Mouse (Mus musculus): ENCODE data around the gene Zfp524. TPM values are rescaled to one million over a fixed set of nuclear protein-coding genes. Genes with fewer than 3 reads are reported as not detected.

Zfp524 gene
- polyA plus RNA-seq, 1 experiment from 2014 or later: 9.3 TPM

DNA sequence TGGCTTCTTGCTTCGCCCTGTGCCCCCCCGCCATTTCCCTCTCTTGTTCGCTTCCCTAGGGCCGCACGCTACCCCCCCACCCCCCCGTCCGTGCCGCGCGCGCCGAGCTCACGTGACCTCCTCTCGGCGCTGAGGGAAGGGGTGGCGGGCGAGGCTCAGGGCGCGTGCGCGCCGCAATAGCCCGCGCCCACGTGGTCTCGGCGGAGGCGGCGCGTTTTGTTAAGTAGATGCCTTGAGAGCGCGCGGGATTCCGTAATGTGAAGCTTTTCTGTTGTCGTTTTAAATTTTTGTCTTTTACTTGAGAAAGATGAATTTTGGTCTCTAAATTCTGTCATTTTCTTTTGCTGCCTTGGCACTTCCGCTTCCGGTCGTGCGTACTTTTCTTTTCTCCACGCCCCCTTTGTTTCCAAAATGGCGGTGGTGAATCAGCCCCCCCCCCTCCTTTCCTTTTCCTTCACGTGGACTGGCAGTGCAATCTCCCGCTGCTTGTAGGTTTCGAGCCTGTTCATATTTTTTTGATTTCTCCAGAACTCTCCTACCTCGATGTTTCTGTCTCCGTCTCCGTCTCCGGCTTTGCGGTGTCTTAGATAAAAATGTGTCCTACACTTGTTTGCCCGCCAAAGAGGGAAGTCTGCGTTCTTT, 48.3 kb downstream of the Zfp524 start:
- ATAC-seq (ENCODE audit: insufficient number of reproducible peaks, insufficient read depth, low FRiP score, low TSS enrichment): peak; percentile 2; the same call in 1 of the 2 replicates
- Histone ChIP-seq H3K27ac (peak overlapping the region; percentile 99), H3K4me2 (replicated peaks) (peak overlapping the region; percentile 77), H3K27me3 (peaks cover 6% of the 10 kb centered on the region), H3K9ac (peak overlapping the region; percentile 83), H3K9me3 (no peaks in the 10 kb centered on the region), H3K4me3 (peak overlapping the region; percentile 77), H3K4me1 (peaks cover 35% of the 10 kb centered on the region), H3K36me3 (peaks cover 13% of the 10 kb centered on the region)
- under 1% methylated on average over 48 of the region's 51 CpGs for WGBS

DNA sequence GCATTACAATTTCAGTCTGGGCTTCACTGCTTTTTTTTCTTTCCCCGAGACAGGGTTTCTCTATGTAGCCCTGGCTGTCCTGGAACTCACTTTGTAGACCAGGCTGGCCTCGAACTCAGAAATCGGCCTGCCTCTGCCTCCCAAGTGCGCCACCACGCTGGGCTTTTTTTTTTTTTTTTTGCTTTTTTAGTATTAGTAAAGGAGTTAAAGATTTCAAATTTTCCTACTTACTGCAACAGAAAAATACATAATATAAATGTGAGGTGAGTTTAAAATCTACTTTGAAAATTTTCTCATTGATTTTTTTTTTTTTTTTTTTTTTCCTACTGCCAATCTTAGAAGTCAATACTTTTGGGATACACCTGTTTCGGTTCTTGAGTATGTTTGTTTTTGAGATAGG, 50.7 kb downstream of the Zfp524 start:
- peaks cover 30% of the 10 kb centered on the region for H3K4me1 ChIP-seq
- no peak overlapping the region for H3K9ac ChIP-seq
- H3K27me3 ChIP-seq: no peaks in the 10 kb centered on the region
- H3K27ac ChIP-seq: no peak overlapping the region
- H3K9me3 ChIP-seq: no peaks in the 10 kb centered on the region
- no peak for ATAC-seq (ENCODE audit: insufficient number of reproducible peaks, insufficient read depth, low FRiP score, low TSS enrichment)
- 90% methylated on average over 6 of the region's 6 CpGs for WGBS
- peaks cover 37% of the 10 kb centered on the region for H3K36me3 ChIP-seq
- no peak overlapping the region for H3K4me2 ChIP-seq (replicated peaks)
- no peak overlapping the region for H3K4me3 ChIP-seq

Other genes starting within 250 kb of the Zfp524 start
- not detected in 2 replicates for gene Fam71e2, start 243.1 kb upstream of the Zfp524 start, polyA plus RNA-seq (2016; fragmentation: Nextera tagmentation; extraction: Ambion mirVana)
- gene Il11, start 231.6 kb upstream of the Zfp524 start, polyA plus RNA-seq (2016; fragmentation: Nextera tagmentation; extraction: Ambion mirVana): 0.10 TPM in 1 of 2 replicates, not detected in the other
- not detected in 2 replicates for gene Tmem190, start 231.5 kb upstream of the Zfp524 start, polyA plus RNA-seq (2016; fragmentation: Nextera tagmentation; extraction: Ambion mirVana)
- 5.8 and 6.2 TPM in 2 replicates for gene Tmem238, start 224.8 kb upstream of the Zfp524 start, polyA plus RNA-seq (2016; fragmentation: Nextera tagmentation; extraction: Ambion mirVana)
- gene Rpl28, start 221.5 kb upstream of the Zfp524 start, polyA plus RNA-seq (2016; fragmentation: Nextera tagmentation; extraction: Ambion mirVana): 388 and 404 TPM in 2 replicates
- 422 and 452 TPM in 2 replicates for gene Ube2s, start 201.8 kb upstream of the Zfp524 start, polyA plus RNA-seq (2016; fragmentation: Nextera tagmentation; extraction: Ambion mirVana)
- gene Shisa7, start 169.7 kb upstream of the Zfp524 start, polyA plus RNA-seq (2016; fragmentation: Nextera tagmentation; extraction: Ambion mirVana): 0.48 and 0.52 TPM in 2 replicates
- gene Isoc2b, start 144.2 kb upstream of the Zfp524 start, polyA plus RNA-seq (2016; fragmentation: Nextera tagmentation; extraction: Ambion mirVana): 4.1 and 4.4 TPM in 2 replicates
- 0.74 and 0.93 TPM in 2 replicates for gene Isoc2a, start 137.3 kb upstream of the Zfp524 start, polyA plus RNA-seq (2016; fragmentation: Nextera tagmentation; extraction: Ambion mirVana)
- not detected in 2 replicates for gene Gm36210, start 107.9 kb upstream of the Zfp524 start, polyA plus RNA-seq (2016; fragmentation: Nextera tagmentation; extraction: Ambion mirVana)
- 4.0 and 4.3 TPM in 2 replicates for gene Zfp628, start 99.2 kb upstream of the Zfp524 start, polyA plus RNA-seq (2016; fragmentation: Nextera tagmentation; extraction: Ambion mirVana)
- 5.4 and 7.7 TPM in 2 replicates for gene Nat14, start 92.4 kb upstream of the Zfp524 start, polyA plus RNA-seq (2016; fragmentation: Nextera tagmentation; extraction: Ambion mirVana)
- 1.5 and 1.6 TPM in 2 replicates for gene Ssc5d, start 88.6 kb upstream of the Zfp524 start, polyA plus RNA-seq (2016; fragmentation: Nextera tagmentation; extraction: Ambion mirVana)
- gene Sbk2, start 50.0 kb upstream of the Zfp524 start, polyA plus RNA-seq (2016; fragmentation: Nextera tagmentation; extraction: Ambion mirVana): 0.20 and 0.32 TPM in 2 replicates
- 0.06 TPM in 1 of 2 replicates, not detected in the other for gene Sbk3, start 43.2 kb upstream of the Zfp524 start, polyA plus RNA-seq (2016; fragmentation: Nextera tagmentation; extraction: Ambion mirVana)
- 43.3 and 46.7 TPM in 2 replicates for gene Zfp579, start 18.3 kb upstream of the Zfp524 start, polyA plus RNA-seq (2016; fragmentation: Nextera tagmentation; extraction: Ambion mirVana)
- 58.9 and 59.3 TPM in 2 replicates for gene Fiz1, start 282 bp downstream of the Zfp524 start, polyA plus RNA-seq (2016; fragmentation: Nextera tagmentation; extraction: Ambion mirVana)
- not detected in 2 replicates for gene Gm44973, start 1.1 kb downstream of the Zfp524 start, polyA plus RNA-seq (2016; fragmentation: Nextera tagmentation; extraction: Ambion mirVana)
- gene Zfp865, start 6.0 kb downstream of the Zfp524 start, polyA plus RNA-seq (2016; fragmentation: Nextera tagmentation; extraction: Ambion mirVana): 8.2 TPM in 2 replicates
- 35.5 and 38.4 TPM in 2 replicates for gene Ccdc106, start 6.1 kb downstream of the Zfp524 start, polyA plus RNA-seq (2016; fragmentation: Nextera tagmentation; extraction: Ambion mirVana)
- gene 4632433K11Rik, start 19.7 kb downstream of the Zfp524 start, polyA plus RNA-seq (2016; fragmentation: Nextera tagmentation; extraction: Ambion mirVana): not detected in 2 replicates
- gene Zfp784, start 24.0 kb downstream of the Zfp524 start, polyA plus RNA-seq (2016; fragmentation: Nextera tagmentation; extraction: Ambion mirVana): 5.4 and 5.7 TPM in 2 replicates
- gene Zfp580, start 37.1 kb downstream of the Zfp524 start, polyA plus RNA-seq (2016; fragmentation: Nextera tagmentation; extraction: Ambion mirVana): 36.4 and 41.8 TPM in 2 replicates
- gene U2af2, start 47.7 kb downstream of the Zfp524 start, polyA plus RNA-seq (2016; fragmentation: Nextera tagmentation; extraction: Ambion mirVana): 159 and 161 TPM in 2 replicates
- 66.0 and 67.2 TPM in 2 replicates for gene Epn1, start 65.8 kb downstream of the Zfp524 start, polyA plus RNA-seq (2016; fragmentation: Nextera tagmentation; extraction: Ambion mirVana)
- gene Rfpl4, start 102.5 kb downstream of the Zfp524 start, polyA plus RNA-seq (2016; fragmentation: Nextera tagmentation; extraction: Ambion mirVana): not detected in 2 replicates
- gene Rasl2-9, start 111.5 kb downstream of the Zfp524 start, polyA plus RNA-seq (2016; fragmentation: Nextera tagmentation; extraction: Ambion mirVana): 0.22 and 0.27 TPM in 2 replicates
- gene Vmn1r55, start 135.3 kb downstream of the Zfp524 start, polyA plus RNA-seq (2016; fragmentation: Nextera tagmentation; extraction: Ambion mirVana): not detected in 2 replicates
- not detected in 2 replicates for gene Vmn1r56, start 182.3 kb downstream of the Zfp524 start, polyA plus RNA-seq (2016; fragmentation: Nextera tagmentation; extraction: Ambion mirVana)
- not detected in 2 replicates for gene Vmn1r57, start 204.1 kb downstream of the Zfp524 start, polyA plus RNA-seq (2016; fragmentation: Nextera tagmentation; extraction: Ambion mirVana)

All from embryonic facial prominence, embryonic 12.5 days (tissue).